Mouse (Mus musculus) megakaryocyte, embryonic 14.5 days (primary cell): ENCODE measurements around the gene Rab37. TPM values are rescaled to one million over a fixed set of nuclear protein-coding genes. Genes with fewer than 3 reads are reported as not detected.

Experiments used
- H3K27me3 ChIP-seq: replicated peaks from 2 replicates; pipeline ENCODE3; 2012; ENCODE audit warnings: inconsistent platforms
- H3K36me3 ChIP-seq: replicated peaks from 2 replicates; pipeline ENCODE3; 2012; ENCODE audit warnings: low read length, inconsistent platforms, mixed read lengths
- H3K4me1 ChIP-seq: 2 replicates; pipeline ENCODE4 v1.6.1; 2012; ENCODE audit warnings: inconsistent platforms
- H3K4me3 ChIP-seq: replicated peaks from 2 replicates; pipeline ENCODE3; 2012; ENCODE audit warnings: moderate library complexity, mild to moderate bottlenecking, inconsistent platforms
- H3K9me3 ChIP-seq: 2 replicates; pipeline ENCODE4 v1.6.1; 2012; ENCODE audit warnings: inconsistent platforms
- FLI1 ChIP-seq: IDR thresholded peaks from 2 replicates; pipeline ENCODE4 v1.6.1; 2012; ENCODE audit warnings: low read length, inconsistent platforms, mixed read lengths
- GATA1 ChIP-seq: IDR thresholded peaks from 3 replicates; pipeline ENCODE4 v1.6.1; 2012; ENCODE audit warnings: mixed read lengths, low read length, inconsistent platforms, borderline replicate concordance
- polyA plus RNA-seq: library from polyadenylated mRNA; stranded (reverse); fragments of >175 nt; gene quantifications from 2 replicates; pipeline ENCODE4 v1.2.3, GENCODE M21; 2012; ENCODE audit warnings: low replicate concordance; ENCODE audit not compliant: insufficient read depth

The Rab37 gene
- polyA plus RNA-seq, 1 experiment, result 19.8 TPM

- Histone ChIP-seq H3K4me1 (peaks cover 6% of the 10 kb centered on the region; the same call in 1 of the 2 replicates), H3K36me3 (no peaks in the 10 kb centered on the region), H3K4me3 (no peak overlapping the region), H3K27me3 (peaks cover 45% of the 10 kb centered on the region), H3K9me3 (0 out of 2 replicates have a peak, but pooled peaks cover 3% of the 10 kb centered on the region)
- no peak for TF ChIP-seq GATA1
- TF ChIP-seq FLI1, result no peak
These were observed 9.5 kb downstream of the Rab37 start for GRCm38 (mm10) chr11:115100741-115101140.

- Histone ChIP-seq H3K4me3 (no peak overlapping the region), H3K9me3 (0 out of 2 replicates have a peak, but pooled peaks cover 3% of the 10 kb centered on the region), H3K27me3 (peaks cover 43% of the 10 kb centered on the region), H3K4me1 (peaks cover 6% of the 10 kb centered on the region; the same call in 1 of the 2 replicates), H3K36me3 (no peaks in the 10 kb centered on the region)
- TF ChIP-seq FLI1 (no peak), GATA1 (no peak)
These were observed 10.4 kb downstream of the Rab37 start for GRCm38 (mm10) chr11:115101615-115102051.

- TF ChIP-seq FLI1 (no peak), GATA1 (no peak)
- H3K27me3 ChIP-seq, result peaks cover 44% of the 10 kb centered on the region
- 0 out of 2 replicates have a peak, but pooled peaks cover 3% of the 10 kb centered on the region for H3K9me3 ChIP-seq
- H3K4me3 ChIP-seq, result no peak overlapping the region
- peaks cover 9% of the 10 kb centered on the region; the same call in 1 of the 2 replicates for H3K4me1 ChIP-seq
- H3K36me3 ChIP-seq, result no peaks in the 10 kb centered on the region
These were observed 10.9 kb downstream of the Rab37 start for GRCm38 (mm10) chr11:115102116-115102515.

- Histone ChIP-seq H3K9me3 (0 out of 2 replicates have a peak, but pooled peaks cover 3% of the 10 kb centered on the region), H3K4me1 (peaks cover 10% of the 10 kb centered on the region; the same call in 1 of the 2 replicates), H3K27me3 (peaks cover 48% of the 10 kb centered on the region), H3K36me3 (no peaks in the 10 kb centered on the region), H3K4me3 (no peak overlapping the region)
- TF ChIP-seq GATA1, result no peak
- no peak for TF ChIP-seq FLI1
These were observed 12.5 kb downstream of the Rab37 start for GRCm38 (mm10) chr11:115103470-115104413.

- 0 out of 2 replicates have a peak, but pooled peaks cover 3% of the 10 kb centered on the region for H3K9me3 ChIP-seq
- TF ChIP-seq FLI1 (no peak), GATA1 (no peak)
- H3K36me3 ChIP-seq, result no peaks in the 10 kb centered on the region
- no peak overlapping the region for H3K4me3 ChIP-seq
- H3K4me1 ChIP-seq, result peaks cover 10% of the 10 kb centered on the region; the same call in 1 of the 2 replicates
- peaks cover 43% of the 10 kb centered on the region for H3K27me3 ChIP-seq
These were observed 13.7 kb downstream of the Rab37 start for GRCm38 (mm10) chr11:115104769-115105563.

GRCm38 (mm10) chr11:115106638-115107037 lies 15.4 kb downstream of the Rab37 start:
- H3K4me1 ChIP-seq, result peaks cover 10% of the 10 kb centered on the region; the same call in 1 of the 2 replicates
- TF ChIP-seq GATA1 (no peak), FLI1 (no peak)
- no peaks in the 10 kb centered on the region for H3K36me3 ChIP-seq
- peaks cover 36% of the 10 kb centered on the region for H3K27me3 ChIP-seq
- H3K4me3 ChIP-seq, result peak overlapping the region; percentile 77
- 0 out of 2 replicates have a peak, but pooled peaks cover 5% of the 10 kb centered on the region for H3K9me3 ChIP-seq

- Histone ChIP-seq H3K27me3 (peaks cover 34% of the 10 kb centered on the region), H3K36me3 (no peaks in the 10 kb centered on the region), H3K9me3 (0 out of 2 replicates have a peak, but pooled peaks cover 8% of the 10 kb centered on the region), H3K4me3 (peak overlapping the region; percentile 77), H3K4me1 (peaks cover 10% of the 10 kb centered on the region; the same call in 1 of the 2 replicates)
- TF ChIP-seq GATA1 (no peak), FLI1 (no peak)
These were observed 16.2 kb downstream of the Rab37 start for GRCm38 (mm10) chr11:115107403-115107916.

- TF ChIP-seq GATA1 (no peak), FLI1 (no peak)
- peaks cover 34% of the 10 kb centered on the region for H3K27me3 ChIP-seq
- H3K9me3 ChIP-seq, result 0 out of 2 replicates have a peak, but pooled peaks cover 8% of the 10 kb centered on the region
- no peak overlapping the region for H3K4me3 ChIP-seq
- H3K36me3 ChIP-seq, result no peaks in the 10 kb centered on the region
- H3K4me1 ChIP-seq, result peaks cover 10% of the 10 kb centered on the region; the same call in 1 of the 2 replicates
These were observed 16.9 kb downstream of the Rab37 start for GRCm38 (mm10) chr11:115108176-115108575.

- no peak overlapping the region for H3K4me3 ChIP-seq
- no peak for TF ChIP-seq FLI1
- no peak for TF ChIP-seq GATA1
These were observed 19.0 kb downstream of the Rab37 start for GRCm38 (mm10) chr11:115110271-115110670.

More at GRCm38 (mm10) chr11:115110271-115110670, 19.0 kb downstream of the Rab37 start:
- H3K9me3 ChIP-seq, result 0 out of 2 replicates have a peak, but pooled peaks cover 5% of the 10 kb centered on the region
- H3K4me1 ChIP-seq, result peaks cover 10% of the 10 kb centered on the region
- no peaks in the 10 kb centered on the region for H3K36me3 ChIP-seq
- H3K27me3 ChIP-seq, result peaks cover 26% of the 10 kb centered on the region
